Mouse (Mus musculus) CD4-positive helper T cell, adult 2 months (primary cell): Measurements from ENCODE around the gene Rap2a.

ENCODE experiments used
- DNase-seq: peaks from one replicate; pipeline ENCODE4 v3.0.0-alpha.2; 2012; ENCODE audit warnings: low read depth, missing footprints, low spot score

The Rap2a gene

DNA sequence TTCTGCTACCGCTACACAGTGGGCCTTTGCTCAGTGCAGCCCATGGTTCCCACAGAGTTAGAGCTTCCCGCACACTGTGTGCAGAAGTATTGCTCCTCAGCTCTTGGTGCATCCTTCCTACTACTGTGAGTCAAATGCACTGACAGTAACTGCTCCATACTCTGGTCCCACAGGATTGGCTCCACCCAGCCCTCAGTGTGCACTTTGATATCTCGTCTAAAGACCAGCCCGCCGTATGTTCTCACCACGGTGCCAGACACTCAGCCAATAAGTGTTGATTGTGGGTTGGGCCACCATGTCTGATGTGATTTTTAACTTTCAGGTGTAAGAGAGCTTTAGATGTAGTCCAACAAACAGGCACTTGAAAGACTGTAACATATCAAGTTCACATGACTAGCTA, 21.4 kb downstream of the Rap2a start:
- DNase-seq: no peak

DNA sequence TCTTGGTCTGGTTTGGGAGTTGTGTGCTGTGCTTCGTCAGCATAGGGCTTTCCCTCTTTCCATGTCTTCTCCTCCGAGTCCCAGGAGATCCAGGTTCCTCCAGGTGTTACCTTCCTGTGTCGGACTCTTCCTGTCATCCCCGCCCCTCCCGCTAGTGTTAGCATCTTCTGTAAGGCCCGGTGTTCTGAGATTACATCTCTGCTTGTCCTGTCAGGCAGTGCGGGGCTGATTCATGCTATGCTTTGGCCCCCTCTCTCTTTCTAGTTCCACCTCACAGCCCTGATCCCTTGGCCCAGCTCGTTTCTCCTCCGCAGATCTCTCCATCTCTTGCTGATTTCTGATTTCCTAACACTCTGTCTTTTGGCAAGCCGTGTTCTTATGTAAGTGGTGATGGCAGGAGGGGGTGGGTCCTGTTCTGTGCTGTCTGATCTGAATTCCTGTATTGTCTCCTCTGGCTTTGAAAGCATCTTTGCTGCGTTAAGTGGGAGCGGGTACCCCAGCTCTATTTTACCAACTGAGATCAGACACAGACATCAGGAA, 21.8 kb downstream of the Rap2a start:
- DNase-seq: no peak

DNA sequence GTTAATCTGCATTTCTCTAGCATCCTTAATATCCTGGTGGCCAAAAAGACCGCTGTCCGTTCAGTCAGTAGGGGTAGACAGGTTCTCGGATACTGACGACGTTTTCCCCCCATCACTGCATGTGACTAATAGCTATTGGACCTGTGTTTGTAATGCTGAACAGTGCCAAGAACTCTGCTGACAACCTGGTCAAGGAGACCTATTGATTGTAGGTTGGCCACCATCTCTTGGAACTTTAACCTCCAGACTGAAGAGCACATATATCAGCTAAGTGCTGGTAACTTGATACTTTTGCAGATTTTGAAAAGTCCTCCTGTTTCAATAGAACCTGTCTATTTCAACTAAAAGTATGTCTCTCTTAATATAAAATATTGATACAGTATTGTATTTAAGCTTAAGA, 22.5 kb downstream of the Rap2a start:
- no peak for DNase-seq

DNA sequence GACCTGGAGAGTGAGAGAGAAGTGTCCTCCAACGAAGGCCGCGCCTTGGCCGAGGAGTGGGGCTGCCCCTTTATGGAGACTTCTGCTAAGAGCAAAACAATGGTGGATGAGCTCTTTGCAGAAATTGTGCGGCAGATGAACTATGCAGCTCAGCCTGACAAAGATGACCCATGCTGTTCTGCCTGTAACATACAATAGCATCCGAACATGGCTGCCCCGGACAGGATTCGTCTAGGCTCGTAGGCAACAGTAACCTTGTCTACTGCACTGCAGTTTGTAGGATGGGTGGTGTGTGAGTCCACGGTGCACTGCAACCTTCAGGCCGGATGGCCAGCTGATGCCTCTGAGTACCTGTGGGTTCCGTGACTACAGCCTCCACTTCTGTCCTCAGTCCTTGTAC, 25.4 kb downstream of the Rap2a start:
- DNase-seq: no peak

DNA sequence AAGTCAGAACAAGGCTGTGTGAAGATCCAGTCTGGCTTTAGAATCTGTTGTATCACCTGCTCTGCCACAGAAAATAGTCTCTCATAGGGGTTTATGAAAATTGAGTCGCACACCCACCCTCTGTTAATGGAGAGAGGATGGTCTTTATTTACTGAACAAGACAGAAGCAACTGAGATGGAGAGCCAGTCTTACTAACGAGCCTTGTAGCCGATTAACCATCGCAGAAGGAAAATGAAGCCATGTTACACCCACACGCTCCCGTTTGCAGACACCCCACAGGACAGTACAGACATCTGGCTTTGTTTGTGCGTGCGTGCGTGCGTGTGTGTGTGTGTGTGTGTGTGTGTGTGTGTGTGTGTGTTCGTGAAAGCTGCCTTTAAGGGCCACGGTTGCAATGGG, 26.2 kb downstream of the Rap2a start:
- DNase-seq: no peak

DNA sequence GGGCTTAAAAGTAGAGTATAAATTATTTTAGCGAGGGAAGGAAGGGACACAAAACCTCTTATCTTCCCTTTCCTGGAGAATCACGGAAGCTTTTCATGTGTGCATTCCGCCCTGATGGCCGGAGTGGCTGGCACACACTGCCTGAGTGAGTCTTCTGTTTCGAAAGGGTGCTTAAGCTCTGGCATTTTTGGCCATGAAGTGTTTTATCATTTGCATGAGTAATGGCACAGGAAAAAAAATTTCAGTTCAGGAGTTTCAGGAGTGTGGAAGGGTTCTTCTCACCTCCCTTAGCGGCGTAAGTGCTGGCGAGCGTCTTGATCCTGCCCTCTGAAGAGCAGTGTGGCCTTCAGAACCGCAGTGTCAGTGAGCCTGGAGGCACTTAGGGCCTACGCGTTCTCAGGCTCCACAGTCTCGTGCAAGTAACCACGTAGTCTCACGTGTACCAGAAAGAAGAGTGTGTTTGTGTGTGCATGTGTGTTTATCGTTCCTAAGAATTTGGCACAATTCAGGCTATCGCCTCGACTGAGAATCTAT, 26.8 kb downstream of the Rap2a start:
- DNase-seq: no peak

DNA sequence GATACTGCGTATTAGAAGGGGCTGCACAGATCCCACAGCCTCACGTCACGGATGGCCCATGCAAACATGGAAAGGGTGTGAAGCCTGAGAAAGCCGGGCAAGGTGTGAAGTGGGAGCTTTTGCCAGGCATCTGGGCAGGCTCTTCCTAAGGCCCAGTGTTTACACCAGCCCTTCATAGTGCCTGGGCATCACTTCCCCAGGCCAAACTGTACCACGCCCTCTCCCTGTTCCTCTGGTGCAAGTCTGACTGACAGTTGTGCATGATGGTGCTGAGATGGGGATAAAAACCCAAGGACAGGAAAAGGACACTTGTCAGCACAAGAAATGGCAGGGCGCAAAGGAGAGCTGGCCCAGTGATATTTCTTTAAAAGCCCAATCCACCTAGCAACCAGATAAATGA, 27.7 kb downstream of the Rap2a start:
- no peak for DNase-seq

DNA sequence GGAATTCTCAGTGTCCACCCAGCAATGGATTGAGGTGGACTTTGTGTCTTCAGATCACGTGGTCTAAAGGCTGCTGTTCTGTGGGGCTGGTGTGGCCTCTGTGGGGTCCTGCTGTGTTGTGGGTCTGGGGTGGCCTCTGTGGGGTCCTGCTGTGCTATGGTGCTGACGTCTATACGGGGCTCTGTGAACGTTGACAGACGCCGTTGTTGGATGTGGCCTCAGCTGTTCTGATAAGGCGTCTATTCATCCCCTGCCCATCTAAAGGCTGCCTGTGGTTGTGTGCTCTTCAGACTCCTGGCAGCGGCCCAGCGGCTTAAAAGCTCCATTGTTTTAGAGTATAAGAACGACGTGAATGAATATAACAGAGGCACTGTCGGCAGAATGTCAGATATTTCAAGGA, 29.3 kb downstream of the Rap2a start:
- DNase-seq: no peak

DNA sequence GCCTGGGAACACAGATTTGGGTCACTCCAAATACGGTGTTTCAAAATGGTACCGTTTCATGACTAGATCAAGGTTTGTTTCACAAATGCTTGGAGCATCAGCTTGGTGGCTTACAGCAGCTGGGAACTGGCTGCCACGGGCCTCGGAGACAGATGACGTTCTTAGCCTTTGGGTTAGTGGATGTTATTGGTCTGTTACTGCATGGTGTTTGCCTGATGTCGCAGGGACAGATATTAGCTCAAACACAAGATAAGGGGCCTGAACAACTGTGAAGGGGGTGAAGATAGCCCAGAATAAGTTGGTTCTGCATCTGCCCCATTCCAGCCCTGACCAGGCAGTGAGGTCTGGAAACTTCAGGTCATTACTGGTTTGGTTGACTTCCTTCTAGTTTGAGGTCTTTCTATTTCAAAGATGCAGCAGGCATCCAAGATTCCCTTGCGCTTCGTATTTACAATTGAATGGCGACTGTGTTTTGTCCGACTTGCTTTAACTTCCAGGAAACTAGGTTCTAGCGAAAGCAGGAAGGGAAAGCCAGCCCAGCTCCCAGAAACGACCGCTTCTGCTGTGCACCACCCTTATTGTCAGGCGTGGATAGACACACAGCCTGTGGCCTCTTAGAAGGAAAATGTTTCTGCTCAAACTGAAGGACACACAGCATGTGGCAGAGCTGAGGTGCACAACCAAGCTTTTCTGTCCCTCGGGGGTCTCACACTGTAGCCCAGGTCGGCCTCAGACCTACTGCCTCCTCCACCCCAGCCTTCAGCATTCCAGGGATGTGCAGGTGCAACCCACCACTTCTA, 30.5 kb downstream of the Rap2a start:
- DNase-seq: no peak

DNA sequence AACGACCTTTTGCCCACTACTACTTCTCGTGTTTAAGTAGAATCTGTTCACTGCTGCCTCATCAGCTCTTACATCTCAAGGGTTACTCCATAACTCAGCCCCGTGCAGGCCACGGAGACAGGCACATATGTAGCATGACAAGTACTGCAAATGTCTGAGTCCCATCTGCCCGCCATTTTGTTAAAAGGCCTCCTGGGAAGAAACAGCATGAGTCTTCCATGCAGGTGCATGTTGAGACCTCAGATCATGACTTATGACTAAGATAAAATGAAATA, 31.1 kb downstream of the Rap2a start:
- DNase-seq: no peak

DNA sequence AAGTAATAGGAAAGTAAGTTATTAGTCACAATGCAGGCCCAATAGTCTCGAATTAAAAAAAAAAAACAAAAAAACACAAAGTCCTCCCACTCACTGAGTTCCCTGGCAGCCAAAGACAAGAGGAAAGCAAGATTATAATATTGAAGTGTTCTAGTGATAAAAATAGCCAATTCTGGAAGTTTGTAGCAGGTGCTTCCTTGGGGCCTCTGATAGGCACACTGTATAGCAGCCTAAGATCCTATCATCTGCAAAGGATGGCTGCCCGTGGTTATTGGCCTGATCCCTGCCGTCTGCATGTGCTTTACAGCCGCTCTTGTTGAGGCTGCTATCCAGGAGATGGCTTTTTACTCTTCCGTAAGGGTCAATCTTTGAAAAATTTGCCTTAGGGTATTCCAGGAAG, 33.6 kb downstream of the Rap2a start:
- no peak for DNase-seq

DNA sequence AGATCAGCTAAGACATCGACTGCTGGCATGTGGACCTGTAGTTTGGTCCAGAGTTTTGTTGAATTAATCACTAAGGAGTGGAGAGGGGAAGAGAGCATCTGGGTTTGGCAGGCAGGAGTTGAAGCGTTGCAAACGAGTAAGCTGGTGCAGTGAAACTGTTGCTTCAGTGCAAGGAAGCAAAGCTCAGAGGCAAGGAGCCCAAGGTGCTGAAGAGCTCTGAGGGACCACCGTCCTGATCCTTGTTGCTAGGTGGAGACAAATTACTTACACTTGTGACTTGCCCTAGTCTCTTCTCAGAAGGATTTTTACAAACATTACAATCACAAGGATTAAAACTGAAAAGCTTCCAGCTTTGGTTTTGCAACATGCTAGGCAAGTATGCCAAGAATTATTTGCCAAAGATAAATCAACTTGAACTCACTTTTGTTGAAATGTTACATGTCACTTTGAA, 36.6 kb downstream of the Rap2a start:
- no peak for DNase-seq

DNA sequence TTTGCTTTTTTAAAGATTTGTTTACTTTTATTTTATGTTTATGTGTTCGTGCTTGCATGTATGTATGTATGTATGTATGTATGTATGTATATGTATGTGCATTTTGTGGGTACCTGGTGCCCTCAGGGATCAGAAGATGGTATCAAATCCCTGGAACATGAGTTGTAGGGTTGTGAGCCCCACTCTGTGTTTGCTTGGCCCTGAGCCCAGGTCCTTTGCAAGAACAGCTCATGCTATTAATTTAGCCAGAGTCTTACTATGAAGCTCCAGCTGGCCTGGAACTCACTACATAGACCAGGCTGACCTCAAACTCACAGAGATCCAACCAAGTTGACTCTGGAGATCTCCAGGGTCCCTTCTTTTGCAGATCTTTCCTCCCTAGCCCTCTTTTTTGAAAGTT, 37.1 kb downstream of the Rap2a start:
- no peak for DNase-seq

DNA sequence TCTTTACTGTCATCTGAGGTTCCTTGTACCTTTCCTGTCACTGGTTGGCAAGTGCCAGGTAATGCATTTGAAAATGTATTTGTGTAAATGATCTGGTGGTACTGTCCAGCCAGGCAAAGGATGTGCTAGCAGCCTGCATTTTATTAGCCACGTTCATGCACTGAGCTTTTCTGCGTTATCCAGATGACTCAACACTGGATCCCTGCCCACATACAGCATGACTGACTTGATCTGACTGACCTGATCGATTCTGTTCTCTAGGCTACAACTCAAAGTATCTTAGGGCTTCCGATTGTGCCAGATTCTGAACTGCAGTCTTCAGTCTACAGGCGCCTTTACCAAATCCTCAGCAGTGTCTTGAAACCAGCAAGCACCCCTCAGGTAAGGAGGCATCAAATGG, 40.5 kb downstream of the Rap2a start:
- DNase-seq: no peak

DNA sequence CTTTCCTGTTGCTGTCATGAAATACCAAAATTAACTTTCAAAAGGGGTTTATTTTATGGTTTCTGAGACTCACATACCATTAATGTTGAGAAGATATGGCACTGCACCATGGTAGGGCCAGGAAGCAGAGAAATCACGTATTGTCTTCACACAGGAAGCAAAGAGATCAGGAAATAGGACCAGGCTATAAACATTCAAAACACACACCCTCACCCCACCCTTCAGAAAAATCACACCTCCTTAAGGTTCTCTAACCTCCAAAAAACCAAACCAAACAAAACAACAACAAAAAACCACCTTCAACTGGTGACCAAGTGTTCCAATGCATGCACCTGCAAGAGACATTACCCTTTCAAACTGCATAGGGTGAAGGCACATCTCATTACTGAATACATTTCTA, 41.7 kb downstream of the Rap2a start:
- peak; percentile 31 for DNase-seq

DNA sequence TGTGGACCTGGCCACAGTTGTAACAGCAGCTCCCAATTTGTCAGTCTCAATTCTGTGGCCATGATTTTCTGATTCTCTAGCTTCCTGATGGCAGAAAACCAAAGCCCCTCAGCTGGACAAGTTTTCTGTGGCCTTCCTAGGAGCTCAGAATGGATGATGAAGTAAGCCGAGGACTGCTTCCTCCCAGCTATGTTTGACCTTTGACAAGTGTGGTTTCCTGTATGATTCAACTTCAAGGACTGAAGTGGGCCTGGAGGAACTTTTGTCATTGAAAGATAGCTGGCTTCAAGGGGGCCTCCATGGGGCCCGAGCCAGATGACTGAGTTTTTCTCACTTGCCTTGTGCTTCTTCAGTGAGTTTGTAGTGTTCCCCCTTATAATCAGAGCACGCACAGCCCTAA, 42.6 kb downstream of the Rap2a start:
- DNase-seq: no peak

DNA sequence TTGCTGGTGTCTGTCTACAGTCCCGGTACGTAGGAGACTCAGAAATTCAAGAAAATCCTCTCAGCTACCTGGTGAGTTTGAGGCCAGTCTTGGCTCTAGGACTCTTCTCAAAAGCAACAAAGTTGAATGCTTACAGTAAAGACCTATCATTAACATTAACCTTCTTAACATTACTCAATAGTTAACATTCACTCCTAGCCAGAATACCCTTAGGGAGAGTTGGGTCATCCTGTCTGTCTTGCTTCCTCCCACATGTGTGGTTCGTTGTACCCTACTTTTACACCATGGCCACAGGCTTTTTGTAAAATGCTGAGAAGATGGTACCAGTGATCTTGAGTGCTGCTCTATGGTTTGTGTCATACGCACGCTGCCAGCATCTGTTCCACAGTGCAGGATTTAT, 45.1 kb downstream of the Rap2a start:
- DNase-seq: no peak

DNA sequence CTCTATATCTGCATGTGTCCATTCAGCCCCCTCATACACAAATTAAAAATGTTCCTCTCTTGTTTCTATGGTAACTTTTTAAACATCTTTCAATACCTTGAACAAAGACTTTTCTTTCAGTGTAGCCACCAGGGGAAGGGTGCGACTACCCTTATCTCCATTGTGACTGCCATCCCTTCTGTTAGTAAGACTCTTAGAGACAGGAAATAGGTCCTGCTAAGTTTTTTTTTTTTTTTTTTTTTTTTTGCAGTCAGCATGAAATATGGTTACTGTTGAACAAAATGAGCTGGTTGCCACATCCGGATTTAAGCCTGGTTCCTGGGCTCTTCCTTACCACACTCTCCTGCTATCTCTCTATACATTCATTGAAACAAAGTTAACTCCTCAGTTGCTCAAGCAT, 47.4 kb downstream of the Rap2a start:
- peak; percentile 29 for DNase-seq

DNA sequence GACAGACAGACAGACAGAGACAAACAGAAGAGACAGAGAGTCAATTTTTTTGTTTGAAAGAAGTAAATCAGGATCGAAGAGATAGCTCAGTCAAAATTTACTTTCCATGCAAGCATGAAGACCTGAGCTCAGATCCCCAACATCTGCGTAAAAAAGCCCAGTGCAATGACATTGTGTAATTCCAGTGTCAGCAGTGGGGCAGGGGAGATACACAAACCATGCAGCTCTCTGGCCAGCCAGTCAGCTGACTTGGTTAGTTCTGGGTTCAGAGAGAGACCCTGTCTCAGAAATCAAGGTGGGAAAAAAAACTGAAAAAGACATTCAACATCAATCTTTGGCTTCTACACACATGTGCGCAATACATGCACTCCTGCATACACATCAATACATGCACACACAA, 55.1 kb downstream of the Rap2a start:
- DNase-seq: no peak

DNA sequence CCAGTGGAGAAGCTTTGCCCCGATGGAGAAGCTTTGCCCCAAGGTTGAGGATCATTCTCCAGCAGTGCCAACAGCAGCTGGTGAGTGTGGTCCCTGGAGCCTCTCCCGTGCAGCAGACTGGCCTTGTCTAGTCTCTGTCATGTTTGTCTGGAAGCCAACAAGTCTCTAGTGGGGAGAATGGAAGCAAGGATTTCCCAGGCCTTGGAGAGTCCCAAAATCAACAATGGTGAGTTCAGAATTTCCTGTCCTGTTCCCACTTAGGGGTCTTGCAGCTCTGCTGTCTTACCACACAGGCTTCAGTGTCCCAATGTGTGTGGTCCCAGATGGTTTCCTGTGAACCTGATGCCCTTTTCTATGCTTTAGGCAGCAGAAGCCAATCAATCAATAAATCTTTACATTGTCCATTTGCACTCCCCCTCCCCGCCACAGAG, 56.6 kb downstream of the Rap2a start:
- DNase-seq: no peak

DNA sequence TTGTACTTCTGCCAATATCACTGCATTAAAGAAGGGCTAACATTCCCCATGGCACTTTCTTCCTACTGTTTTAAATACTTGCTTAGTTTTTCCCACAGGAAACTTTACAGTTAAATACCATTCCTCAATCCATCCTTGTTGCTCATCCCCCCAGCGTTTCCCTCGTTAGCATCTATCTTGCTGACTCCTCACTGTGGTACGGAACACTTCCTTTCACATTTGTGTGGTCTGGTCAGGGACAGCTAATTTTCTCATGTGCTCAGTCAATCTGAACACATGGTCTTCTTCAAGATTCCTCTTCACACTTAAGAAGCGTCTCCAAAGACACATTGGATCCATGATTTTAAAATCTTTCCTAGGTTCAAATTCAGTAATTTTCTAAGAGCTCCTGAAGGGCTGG, 57.2 kb downstream of the Rap2a start:
- DNase-seq: no peak

DNA sequence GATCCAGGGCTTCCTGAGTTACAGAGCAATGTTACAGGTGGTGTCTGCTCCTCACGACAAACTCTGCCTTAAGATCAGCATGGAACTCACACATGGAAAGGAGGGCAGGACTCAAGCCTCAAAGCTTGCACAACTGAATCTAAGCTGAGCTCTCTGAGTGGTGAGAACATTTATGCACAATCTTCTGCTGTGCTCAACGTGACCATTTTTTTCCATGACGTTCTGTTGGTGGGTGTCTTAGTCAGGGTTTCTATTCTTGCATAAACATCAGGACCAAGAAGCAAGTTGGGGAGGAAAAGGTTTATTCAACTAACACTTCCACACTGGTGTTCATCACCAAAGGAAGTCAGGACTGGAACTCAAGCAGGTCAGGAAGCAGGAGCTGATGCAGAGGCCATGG, 57.7 kb downstream of the Rap2a start:
- peak; percentile 14 for DNase-seq

DNA sequence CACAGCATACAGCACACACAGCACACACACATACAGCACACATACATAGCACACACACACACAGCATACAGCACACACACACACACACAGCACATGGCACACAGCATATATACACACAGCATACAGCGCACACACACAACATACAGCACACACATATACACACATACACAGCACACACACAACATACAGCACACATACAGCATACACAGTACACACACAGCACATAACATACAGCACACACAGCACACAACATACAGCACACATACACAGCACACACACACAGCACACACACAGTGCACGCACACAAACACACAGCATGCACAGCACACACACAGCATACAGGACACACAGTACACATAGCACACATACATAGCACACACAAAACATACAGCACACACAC, 60.9 kb downstream of the Rap2a start:
- DNase-seq: no peak

DNA sequence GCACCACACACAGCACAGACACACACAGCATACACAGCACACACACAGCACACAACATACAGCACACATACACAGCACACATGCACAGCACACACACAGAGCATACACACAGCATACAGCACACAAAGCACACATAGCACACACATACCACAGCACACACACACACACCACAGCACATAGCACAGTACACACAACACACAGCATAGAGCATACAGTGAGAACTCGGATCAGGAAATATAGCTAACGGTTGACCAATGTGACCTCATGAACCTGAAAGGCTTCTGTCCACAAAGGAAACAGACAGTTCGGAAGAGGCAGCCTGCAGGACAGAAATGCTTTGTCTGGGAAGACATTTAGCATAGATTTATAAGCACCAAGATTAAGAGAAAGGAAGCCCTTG, 61.4 kb downstream of the Rap2a start:
- no peak for DNase-seq
